Mouse (Mus musculus) kidney, postnatal 25 days (tissue): ENCODE measurements around the gene Psmd2.
A peak's percentile ranks its signal among the peaks of the same experiment; 100 is the strongest.

Experiments used
- DNase-seq, 2 experiments: peaks; one replicate each; pipeline ENCODE4 v3.0.0; 2021; ENCODE audit warnings: mixed read lengths in 2 of 2

The Psmd2 gene

DNA sequence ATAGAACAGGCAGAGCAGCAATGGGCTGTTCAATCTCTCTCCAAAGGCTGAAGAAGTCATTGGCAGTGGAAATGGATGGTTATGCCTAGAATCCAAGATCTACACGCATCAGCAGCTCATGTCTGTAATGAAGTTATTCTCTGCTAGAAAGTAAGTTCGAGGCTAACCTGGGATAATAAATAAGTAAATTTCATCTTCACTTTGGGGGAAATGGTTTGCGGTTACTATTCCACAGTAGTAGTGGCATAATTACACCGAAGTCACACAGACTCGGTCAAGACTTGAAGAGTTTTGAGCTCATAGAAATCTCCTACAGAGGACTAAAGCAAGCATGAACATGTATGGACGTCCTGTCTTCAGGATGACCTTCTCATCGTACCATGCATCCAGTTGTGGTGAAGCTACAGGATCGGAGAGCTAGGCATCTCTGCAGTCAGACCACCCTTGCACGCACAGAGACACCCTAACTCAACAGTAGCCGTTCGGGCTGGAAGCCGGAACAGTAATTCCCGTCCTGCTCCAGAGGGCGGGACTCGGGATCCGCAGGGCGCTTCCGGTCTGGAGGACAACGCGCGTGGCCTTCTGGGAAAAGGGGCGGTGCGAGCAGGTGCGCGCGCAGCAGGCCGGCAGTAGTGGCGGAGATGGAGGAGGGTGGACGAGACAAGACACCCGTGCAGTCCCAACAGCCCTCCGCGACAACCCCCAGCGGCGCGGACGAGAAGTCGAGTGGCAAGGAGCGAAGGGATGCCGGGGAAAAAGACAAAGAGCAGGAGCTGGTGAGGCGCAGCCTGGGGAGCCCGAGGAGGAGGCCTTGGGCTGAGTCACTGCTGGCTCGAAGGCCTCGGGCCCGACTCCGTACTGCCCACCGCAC lies at the start of gene Psmd2:
TSS of gene Psmd2 (plus strand) at position 577 of the 871 bp plus-strand sequence.
- peak; percentile 98 for DNase-seq

DNA sequence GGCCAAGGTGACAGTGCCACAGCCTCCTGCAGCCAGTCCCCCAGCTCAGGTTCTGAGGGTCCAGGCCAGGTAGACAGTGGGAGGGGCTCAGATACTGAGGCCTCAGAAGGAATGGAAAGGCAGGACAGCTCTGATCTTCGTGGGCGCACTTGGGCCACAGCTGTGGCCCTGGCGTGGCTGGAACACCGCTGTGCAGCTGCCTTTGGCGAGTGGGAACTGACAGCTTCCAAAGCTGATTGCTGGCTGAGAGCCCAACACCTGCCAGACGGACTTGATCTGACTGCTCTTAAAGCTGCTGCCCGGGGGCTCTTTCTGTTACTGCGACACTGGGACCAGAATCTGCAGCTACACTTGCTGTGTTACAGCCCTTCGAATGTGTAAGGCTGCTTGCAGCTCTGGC lies 46.7 kb upstream of the Psmd2 start:
- DNase-seq = no peak

DNA sequence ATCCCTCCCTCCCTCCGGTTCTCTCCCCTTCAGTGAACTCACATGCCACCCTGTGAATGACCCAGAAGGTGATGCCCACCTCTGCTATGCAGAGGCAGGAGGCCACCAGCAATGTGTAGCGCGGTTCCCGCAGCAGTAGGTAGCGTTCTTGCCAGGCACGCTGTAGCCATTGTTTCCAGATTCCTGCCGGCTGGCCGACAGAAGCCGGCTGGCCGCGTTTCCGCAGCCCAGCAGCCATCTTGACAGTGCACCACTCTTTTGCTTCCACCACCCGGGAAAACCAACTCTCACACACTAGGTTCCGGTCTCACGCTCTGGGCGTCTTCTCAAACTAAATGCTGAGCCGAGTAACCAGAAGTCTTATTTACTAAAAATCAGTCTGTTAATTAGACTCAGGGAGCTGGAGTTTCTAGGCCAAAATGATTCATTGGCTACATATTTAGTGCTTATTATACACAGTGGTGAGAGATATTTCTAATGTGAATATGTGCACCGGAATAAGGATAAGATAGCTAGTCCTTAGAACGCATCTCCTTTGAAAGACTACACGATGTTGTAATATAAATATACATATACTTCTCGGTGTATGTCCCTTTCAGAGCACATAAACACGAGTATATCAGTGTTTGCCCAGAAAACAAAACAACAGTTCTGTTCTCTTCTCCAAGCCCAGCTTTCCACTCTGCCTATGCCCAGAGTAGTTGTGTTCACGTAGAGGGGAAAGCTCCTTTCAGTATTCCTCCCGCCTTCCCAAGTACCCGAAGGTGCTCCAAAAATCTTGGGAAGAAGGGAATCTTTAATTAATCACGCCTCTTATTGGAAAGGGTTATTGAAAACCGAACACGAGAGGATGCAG lies 40.7 kb upstream of the Psmd2 start:
- peak; percentile 75 to 81 for DNase-seq

DNA sequence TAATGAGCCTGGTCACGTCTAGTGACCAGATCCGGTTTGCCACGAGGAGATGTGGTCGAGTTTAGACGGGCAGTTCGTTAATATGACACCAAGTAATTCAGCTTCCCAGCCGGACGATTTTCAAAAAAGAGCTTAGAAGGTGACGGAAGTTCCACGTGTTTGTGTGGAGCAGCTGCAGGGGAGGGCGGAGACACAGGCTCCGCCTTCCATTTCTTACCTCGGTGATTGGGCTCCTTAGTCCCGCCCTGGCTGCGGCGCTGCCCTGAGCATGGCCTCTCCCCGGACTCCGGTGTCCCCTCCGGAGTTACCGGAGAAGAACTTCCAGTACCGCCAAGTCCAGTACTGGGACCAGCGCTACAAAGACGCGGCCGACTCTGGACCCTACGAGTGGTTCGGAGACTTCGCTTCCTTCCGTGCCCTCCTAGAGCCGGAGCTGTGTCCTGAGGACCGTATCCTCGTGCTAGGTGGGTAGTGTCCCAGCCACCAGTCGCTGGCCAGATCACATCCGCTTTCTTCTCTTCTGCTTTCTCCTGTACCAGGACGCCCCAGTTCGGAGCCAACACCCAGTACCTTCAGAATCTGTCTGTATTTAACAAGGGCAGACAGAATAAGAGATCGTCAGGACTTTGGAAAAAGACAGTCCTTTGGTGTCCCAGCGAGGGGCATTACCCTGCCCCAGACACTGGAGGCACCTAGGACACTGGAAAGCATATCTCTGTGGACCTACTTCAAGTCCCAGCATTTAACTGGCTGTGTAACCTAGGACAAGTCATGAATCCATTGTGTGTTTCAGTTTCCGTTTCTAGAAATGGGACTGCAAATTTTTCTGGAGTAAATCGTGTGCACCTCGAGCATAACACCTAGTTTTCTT lies 39.9 kb upstream of the Psmd2 start, which contains the start of the genes Eef1akmt4, Gm49333 and Alg3:
TSS of gene Eef1akmt4 (plus strand) at position 237 of the 871 bp plus-strand sequence.
TSS of gene Gm49333 (plus strand) at position 254 of the 871 bp plus-strand sequence.
TSS of gene Alg3 (minus strand) at position 379 of the 871 bp plus-strand sequence.
- DNase-seq = peak; percentile 90 to 95

DNA sequence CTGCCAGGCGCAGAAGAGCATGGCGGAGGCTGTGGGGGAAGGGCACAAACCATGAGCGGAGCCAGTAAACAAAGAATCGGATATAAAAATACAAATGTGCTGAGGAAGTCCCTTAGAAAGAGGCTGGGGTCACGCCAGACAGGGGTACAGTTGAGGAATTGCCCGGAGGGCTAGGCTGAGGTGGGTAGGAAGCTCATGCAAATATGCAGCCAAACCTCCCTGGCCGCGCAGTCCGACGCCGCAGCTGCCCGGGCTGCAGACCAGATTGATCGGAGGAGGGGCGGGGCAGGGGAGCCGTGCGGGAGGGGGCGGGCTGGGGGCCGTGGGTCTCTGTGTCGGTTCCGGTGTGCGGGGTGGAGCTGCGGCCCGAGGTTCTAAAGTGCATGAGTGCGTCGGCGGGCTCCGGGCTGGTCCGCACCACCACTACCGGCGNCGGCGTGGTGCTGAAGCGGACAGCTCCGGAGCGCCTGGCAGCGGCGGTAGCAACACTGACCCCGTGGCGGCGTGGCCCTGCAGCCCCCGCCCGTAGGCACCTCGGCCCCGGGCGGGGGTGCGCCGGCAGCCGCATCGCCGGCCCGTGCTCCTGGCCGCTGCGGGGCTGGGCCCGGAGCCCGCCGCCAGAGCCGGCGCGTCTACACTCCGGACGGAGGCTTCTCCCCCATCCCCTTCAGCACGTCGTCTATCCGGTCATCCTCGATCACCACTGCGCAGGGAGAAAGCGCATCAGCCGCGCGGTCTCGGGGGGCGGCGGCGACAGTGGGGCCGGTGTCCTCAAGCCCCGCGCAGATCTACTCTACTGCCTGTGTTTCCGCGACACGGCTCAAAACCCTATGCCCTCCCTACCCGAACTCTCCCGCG lies 31.7 kb upstream of the Psmd2 start:
- peak; percentile 37 to 57 for DNase-seq

DNA sequence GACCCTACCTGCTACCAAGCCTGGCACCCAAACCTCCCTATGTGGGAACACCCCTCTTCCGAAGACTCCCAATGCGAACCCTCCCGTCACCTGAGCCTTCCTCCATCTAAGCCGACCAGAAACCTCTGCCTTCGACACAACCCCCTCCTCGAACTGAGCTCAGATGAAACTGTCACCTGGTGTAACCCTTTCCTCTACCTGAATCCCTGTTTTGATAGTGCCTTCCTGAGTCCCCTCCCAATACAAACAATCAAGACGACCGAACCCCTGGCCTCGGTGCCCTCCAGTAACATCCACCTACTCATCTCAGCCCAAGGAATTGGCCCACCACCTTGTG lies 31.1 kb upstream of the Psmd2 start:
- DNase-seq = no peak

DNA sequence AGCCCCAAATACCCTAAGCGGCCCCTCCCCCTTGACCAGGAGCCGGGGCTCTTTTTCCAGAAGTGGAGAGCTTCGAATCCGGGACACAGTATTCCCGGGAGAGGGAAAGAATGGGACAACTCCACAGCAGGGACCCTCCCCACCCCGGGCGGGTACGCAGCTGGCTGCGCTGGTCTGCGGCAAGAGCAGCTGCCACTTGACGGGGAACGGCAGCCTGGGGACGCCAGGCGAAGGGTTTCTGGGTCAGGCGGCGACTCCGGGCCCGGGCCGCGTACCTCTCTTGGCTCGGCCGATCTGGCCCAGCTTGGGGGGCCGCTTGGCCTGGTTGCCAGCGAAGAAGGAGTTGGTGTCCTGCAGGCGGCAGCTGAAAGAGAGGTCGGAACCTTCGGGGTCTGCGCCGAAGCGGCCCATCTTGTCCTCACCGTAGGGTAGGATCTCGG lies 30.7 kb upstream of the Psmd2 start:
- DNase-seq = no peak

DNA sequence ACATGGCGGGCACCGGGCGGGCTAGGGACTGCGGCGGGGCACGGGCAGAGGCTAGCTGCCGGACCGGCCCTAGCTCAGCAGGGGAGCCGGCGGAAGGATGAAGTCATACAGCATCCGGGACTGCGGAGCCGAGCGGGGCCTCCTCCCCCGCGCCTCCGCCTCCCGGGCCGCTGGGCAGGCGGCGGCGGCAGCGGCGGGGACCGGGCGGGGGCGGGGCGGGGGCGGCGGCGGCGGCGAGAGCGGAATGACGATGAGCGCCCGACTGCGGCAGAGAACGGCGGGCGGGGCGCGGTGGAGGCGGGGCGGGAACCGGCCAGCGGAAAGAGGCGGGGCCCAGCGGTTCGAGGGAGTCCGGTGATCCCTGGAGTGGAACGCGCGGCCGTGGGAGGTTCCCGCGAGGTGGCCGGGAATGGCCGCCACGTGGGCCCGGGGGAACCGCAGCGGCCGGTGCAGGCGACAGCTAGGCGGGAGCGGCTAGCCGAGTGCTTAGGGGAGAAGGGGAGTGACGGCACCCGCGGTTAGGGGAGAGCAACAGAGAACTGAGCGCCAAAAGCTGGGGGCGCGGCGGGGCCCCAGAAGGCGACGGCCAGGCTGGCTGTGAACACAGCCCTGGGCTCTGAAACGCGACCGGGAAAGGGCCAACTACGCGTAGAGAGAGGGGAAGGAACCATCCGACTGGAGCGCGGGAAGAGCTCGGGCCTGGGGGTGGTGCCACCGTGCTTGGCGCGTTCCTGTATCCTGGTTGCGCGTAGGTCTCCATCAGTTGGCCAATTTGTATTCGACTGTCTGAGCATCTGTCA lies 30.1 kb upstream of the Psmd2 start, which contains the start of gene Camk2n2:
TSS of gene Camk2n2 (minus strand) at position 97 of the 800 bp plus-strand sequence.
- DNase-seq = peak; percentile 78 to 89

DNA sequence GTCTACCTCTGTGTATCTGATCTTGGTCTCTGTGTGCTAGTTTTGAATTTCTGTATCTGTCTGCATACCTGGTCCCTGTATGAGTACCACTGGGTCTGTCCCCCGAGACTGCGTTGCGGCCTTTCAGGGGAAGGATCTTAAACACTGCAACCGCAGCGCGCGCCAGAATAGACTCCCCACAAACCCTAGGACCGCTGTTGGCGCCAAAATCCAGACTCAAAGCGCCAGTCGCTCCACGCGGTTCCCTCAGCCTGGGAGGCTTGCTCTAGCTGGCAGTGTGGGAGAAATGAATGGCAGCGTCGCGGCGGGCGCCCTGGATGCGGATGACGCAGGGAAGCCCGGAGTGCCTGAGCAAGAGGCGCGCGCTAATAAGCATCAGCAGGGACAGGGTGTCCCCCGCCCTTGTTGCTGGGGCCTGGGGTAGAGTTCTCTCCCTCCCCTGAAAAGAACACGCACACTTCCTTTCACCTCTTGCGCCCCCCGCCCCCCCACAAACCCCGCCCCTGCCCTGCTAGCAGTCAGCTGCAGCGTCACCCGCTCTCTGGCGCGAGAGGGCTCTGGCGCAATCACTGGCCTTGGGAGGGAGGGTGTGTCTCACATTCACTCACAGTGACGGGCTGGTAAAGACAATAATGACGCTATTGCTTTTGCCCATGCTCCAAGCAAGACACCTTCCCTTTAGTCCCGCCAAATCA lies 29.3 kb upstream of the Psmd2 start:
- DNase-seq = peak; percentile 25 to 63

DNA sequence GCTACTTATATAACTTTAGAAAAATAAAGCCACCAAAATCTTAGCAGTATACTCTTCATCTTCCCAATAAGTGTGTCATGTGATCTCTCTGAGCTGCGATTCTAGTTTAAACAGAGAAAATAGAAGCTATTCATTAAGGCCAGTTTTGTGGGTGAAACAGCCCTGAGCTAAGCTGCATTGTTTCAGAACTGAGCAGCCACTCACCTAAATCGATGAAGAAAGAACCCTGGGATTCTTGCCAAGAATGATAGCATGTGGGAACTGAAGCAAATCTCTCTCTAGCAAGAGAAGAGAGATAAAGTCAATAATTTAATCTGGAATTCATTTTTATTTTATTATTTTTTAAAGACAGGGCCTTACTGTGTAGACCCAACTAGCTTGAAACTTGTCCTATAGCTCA lies 28.2 kb upstream of the Psmd2 start:
- no peak for DNase-seq

DNA sequence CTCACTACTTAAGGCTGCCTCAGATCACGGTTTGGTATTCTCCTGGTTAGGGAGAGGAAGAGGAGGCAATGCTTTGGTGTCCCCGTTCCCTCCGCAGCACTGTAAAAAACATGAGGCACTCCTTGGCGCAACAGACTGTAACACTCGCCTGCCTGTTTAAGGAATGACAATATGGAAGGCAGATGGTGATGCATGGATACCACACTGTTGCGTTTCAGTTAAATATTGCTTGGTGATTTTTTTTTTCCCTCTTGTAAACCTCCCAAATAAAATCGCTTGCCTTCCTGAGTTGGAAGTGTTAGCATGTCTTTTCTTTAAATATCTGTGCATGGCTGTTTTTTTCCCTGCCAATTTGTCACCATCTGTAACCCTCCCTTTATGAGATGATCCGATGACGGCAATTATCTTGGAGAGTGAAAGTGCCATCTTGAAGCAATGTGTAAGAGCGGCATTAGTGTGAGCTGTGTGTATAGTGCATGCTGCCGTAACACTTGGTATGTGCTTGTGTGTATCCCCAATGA lies 22.5 kb upstream of the Psmd2 start:
- DNase-seq = no peak

DNA sequence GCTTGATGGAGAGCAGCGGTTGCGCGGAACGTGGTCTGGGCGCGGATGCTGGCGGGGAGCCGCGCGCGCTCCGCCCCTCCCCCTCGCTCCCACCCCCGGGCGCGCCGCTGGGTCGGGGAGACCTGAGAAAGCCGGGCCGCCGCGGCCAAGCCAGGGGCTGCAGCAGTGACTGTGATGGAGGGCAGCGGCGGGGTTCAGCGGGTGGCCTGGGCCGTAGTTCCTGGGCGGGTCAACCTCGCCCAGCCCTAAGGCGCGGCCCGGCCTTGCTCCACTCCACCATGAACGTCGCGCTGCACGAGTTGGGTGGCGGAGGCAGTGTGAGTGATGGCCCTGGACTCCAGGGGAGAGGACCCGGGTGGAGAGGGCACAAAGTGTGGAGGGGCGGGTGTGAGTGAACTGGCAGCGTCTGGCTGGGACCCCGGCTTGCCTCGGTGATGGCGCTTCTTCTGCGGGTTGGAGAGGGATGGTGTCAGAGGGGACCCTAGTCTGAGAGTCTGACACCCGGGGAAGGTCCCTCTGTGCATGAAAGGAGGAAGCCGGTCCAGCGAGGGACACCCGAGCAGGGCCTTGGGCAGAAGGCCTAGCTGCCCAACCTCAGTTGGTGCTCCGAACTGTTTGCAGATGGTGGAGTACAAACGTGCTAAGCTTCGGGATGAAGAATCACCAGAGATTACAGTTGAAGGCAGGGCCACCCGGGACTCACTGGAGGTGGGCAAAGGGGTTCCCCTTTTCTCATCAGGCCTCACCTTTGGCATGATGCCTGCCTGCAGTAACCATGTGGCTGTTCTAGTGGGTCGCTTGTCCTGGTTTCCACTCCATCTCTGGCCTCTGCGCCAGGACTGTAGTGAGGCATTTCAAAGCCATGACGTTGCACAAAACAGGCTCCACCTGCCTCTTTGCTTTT lies 21.5 kb upstream of the Psmd2 start, which contains the start of gene Ece2:
TSS of gene Ece2 (plus strand) at position 98 of the 904 bp plus-strand sequence.
- DNase-seq = no peak

DNA sequence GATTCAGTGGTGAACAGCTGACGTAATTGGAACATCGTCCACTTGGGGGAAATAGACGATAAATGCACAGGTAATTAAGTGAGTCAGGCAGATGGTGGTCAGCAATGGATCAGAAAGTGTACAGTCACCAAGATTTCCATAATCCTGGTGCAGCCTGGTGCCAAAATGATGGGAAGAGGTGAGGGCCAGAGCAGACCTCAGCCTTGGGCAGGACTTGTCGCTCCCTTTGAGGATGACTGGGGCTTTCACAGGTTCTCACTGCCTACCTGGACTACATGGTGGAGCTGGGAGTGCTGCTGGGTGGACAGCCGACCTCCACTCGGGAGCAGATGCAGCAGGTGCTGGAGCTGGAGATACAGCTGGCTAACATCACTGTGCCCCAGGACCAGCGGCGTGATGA lies 14.0 kb upstream of the Psmd2 start:
- no peak for DNase-seq

DNA sequence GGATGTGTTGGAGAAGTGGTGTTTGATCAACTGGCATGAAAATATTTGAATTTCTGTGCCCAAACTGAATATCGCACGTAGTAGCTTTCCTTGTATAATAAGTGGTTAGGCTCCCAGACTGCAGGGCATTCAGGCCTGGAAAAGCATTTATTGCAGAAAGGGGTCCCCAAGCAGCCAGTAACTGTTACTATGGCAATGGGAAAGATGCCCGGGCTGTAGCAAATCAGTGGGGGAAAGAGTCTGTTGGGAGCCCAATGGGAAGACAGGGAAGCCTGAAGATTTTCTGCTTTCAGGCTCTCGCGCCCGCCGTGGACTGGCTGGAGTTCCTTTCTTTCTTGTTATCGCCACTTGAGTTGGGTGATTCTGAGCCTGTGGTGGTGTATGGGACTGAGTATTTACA lies 13.1 kb upstream of the Psmd2 start:
- no peak for DNase-seq

DNA sequence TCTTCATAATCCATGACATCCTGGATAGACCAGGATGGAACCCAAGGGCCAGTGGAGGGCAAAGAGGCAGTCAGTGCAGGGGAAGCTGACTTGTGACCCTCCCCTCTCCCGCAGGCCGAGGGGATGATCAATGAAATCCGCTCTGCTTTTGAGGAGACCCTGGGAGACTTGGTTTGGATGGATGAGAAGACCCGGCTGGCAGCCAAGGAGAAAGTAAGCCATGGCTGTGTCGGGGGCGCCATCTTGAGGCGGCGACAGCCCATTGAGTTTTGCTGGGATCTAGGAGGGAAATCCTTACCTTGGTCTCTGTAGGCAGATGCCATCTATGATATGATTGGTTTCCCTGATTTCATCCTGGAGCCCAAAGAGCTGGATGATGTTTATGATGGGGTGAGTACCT lies 9.3 kb upstream of the Psmd2 start:
- peak; percentile 83 for DNase-seq

DNA sequence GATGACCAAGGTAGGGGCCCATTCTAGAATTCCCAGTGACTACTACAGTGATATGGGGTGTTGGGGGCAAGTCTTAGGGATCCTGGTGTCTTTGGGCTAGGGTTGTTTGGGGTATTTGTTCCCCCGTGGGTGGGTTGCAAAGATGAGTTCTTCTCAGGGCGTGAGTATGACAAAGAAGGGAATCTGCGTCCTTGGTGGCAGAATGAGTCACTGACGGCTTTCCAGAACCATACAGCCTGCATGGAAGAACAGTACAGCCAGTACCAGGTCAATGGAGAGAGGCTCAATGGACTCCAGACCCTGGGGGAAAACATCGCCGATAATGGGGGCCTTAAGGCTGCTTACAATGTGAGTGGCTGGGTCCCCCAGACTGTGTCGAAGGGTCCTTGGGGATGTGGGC lies 7.5 kb upstream of the Psmd2 start:
- no peak for DNase-seq

DNA sequence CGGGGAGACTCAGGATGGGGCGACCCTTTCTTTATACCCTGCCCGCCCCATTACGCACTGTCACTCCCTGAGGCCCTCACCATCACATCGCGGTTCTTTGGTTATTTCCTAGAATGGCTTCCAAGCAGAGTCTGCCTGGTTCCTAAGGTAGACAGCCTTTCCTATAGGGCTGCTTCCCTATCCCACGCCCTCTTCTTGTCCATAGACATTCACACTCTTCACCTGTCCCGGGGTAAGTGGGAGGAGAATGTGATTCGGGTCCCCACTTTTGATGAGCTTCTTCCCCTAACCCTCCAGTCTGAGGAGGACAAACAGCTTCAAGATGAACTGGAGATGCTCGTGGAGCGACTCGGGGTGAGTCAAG lies 477 bp downstream of the Psmd2 start:
- DNase-seq = no peak

DNA sequence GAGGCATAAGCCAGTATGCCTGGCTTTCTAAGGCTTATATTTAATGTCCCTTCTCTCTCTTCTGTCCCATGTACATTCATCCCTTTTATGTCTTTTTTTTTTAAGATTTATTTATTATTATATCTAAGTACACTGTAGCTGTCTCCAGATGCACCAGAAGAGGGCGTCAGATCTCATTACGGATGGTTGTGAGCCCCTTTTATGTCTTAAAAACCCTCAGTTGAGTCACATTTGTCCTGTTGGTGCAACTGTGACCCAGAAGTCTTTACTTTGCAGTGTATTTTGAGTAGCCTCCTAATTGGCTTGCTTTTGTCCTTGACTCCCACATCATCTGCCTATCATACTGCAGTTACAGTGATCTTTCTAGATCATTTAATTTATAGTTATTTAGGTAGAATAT lies 1.9 kb downstream of the Psmd2 start:
- no peak for DNase-seq

DNA sequence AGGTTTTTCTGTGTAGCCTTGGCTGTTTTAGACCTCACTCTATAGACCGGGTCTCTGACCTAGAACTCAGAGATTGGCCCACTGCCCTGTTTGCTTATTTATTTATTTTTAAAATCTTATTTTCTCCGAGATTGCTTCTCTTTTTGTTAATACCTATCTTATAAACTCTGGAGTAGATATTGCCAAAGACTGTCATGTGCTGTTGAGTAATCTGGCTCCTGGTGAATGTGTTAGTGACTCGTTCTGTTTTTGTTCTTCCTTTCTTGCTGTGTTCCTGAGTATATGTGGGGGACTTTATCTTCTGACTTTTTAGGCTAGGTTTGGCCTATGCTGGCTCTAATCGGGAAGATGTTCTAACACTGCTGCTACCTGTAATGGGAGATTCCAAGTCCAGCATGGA lies 6.2 kb downstream of the Psmd2 start:
- DNase-seq = no peak
